Mouse (Mus musculus): ENCODE measurements around the gene Rnh1. TPM values are rescaled to one million over a fixed set of nuclear protein-coding genes. Genes with fewer than 3 reads are reported as not detected.

Gene Rnh1
- 56.1 and 58.4 TPM in 2 replicates for polyA plus RNA-seq (2015; fragmentation: Nextera tagmentation; extraction: Ambion mirVana)

DNA sequence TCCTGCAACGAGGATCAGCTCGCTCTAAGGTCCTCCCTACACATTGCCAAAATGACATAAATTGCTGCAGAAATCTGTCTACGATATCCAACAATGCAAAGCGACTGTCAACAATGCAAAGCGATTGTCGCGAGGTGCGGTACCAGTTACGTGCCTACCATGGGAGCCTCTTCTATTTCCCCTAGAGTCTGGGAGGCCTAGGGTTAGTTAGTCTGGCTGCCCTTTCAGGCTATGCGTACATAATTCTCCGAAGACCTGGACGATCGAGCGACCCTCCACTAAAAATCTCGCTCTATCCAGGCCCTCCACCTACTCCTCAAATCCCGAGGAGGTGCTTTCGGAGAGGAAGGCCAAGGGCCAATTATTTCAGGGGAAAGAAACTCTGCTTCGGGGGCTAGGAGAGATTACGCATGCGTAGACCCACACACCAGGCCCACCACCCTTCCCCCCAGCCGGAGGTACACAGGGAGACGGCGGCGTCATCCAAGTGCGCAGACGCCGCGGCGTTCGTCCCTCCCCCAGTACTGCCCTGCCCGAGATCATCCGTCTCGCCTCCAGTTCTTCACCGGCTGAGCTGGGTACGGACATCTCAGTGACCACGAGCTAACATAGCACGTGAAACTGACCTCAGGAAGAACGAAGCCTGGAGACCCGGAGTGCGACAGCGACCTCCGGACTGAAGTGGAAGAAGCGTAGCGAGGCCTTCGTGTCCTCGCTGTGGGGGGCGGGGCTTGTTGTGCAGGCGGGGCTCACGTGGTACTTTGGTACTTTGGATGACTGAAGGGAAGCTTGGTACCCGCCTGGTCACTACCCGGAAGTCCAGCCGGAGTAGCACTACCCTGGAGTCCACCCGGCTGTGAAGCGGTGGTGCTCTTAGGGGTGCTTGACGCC lies at the start of gene Rnh1:
Gene Rnh1, minus strand, starts transcription at position 742 of the 891 bp plus-strand sequence.

DNA sequence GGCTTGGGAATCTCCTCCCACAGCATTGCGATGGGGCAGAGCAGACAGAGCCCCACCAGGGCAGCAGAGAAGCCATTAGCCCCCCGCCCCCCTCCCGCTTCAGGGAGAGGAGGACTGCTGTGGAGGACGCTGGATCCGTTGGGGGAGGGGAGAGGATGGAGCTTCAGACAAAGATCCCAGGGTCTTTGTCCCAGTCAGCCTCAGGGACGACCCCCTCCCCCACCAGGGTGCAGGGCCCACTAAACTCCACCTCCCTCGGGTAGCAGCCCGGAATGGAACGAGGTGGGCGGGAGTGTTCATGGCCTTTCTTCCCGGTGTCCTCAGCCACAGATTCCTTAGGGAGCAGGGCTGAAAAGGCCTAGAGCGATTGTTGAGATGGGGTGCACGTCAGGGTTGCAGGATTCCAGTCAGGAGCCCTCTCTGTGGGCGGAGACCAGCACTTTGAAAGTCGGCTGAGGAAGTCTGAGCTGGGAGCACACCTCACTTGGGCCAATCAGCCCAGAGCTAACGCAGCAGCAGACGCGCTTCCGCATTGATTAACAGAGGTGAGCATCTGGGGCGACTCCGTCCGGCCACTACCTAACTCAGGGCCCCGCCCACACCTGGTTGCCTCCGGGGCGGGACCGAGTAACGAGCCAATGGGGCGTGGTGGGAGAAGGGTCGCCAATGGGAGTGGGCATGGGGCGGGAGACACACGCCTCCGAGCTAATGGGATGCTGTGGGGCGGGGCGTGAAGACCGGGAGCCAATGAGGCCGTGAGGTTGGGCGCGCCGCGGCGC lies 42.6 kb upstream of the Rnh1 start, which contains the start of gene Rassf7:
Gene Rassf7, plus strand, starts transcription at position 760 of the 779 bp plus-strand sequence.

DNA sequence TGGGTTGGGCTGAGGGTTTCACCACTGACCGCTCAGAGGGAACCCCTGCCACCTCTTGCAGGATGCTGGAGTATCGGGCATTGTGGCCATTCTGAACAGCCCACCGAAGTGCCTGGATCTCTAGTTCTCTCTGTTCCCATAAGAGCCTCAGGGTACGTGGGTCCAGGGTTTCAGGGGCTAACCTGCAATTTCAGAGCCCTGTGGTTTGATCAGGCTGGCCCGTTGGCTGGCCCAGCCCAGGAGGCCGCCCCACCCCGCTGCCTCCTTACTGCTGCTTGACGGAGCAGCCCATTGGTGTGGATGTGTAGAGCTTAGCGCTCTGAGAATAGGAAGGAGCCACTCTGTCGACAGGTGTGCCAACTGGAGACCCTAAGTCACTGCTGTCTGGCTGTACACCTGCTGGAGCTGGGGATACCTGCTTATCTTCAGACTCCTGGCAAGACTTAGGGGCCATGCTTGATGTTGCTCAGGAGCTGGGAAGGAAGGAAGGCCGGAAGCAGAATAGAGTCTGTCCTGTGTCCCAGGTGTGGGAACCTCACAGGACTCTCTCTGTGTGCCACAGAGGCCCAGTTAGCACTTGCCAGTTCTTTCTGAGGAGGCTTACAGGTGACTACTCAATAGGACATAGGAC lies 41.1 kb upstream of the Rnh1 start, which contains the start of gene Lmntd2:
Gene Lmntd2, minus strand, starts transcription at position 476 of the 631 bp plus-strand sequence.

DNA sequence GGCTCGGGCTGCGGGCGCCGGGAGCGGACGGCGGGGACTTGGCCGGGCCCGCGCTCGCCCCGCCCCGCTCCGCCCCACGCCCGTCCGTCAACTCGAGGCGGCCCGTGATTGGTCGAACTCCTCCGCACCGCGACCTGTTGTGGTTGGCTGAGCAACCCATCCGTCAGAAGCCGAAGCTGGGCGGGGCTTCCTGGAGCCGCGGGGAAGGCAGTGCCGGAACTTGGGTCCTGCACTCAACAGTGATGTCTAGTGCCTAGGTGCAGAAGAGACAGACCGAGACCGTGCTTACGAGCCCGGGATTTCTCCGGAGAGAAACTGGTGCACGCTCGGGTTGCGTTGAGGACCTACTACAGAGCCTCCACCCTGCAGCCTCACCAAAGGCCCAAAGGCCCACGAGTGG lies 21.3 kb upstream of the Rnh1 start, which contains the start of the genes Hras and Lrrc56:
Gene Hras, minus strand, starts transcription at position 58 of the 400 bp plus-strand sequence.
Gene Lrrc56, plus strand, starts transcription at position 210 of the 400 bp plus-strand sequence.

DNA sequence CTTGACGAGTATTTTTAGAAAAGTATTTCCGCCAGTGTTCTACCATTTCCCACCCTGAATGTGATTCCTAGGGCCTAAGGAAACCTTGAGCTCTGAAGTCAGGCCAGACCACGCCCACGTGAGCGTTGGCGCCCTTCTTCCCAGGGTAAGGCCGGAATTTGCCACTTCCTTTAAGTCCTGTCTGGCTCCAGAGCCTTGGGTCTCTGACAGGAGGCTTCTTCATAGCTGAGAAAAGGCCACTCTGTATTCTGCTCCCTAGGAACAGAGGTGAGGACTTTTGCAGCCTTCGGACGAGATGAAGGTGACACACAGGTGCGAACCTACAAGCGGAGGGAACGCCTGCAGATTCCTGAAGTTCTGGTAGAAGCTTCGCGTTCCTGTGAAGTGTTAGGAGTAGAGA lies 50.4 kb downstream of the Rnh1 start, which contains the start of gene Ptdss2:
Gene Ptdss2, plus strand, starts transcription at position 138 of the 400 bp plus-strand sequence.

DNA sequence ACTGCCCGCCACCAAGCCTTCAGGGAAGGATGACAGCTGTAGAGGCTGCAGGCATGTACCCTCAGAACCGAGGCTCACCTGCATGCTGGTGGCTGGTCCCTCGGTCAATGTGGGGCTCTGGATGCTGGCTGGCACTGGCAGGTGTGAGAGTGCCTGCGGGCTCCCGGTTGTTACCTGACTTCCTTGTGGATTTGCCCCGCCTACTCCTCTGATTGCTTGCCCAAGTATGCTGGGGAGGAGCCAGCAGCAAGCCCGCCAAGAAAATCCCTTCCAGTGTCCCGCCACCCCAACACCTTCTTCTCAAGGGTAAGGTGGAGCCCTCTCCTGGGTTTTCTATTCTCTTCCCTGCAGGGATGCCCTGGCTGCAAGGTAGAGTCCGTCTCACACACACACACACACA lies 55.0 kb downstream of the Rnh1 start, which contains the start of gene Ano9:
Gene Ano9, minus strand, starts transcription at position 171 of the 400 bp plus-strand sequence.

MicroRNA genes within 50 kb of the gene (microRNA counts, 519-probe panel; counts per million panel counts)
- microRNA mmu-miR-210 = 4,062 counts per million, percentile 34 among the panel's probes with 10 or more counts

Small RNAs within 50 kb of the gene (microRNA-seq; reads per million reads assigned to microRNA genes)
- 308 reads per million, percentile 62 among the genes with 10 or more reads in this experiment for gene Mir210

Other genes with a start within 250 kb of the Rnh1 start
- gene Pgghg, start 231.5 kb downstream of the Rnh1 start, polyA plus RNA-seq (2015; fragmentation: Nextera tagmentation; extraction: Ambion mirVana) = 7.1 and 7.4 TPM in 2 replicates
- gene Ifitm5, start 222.6 kb downstream of the Rnh1 start, polyA plus RNA-seq (2015; fragmentation: Nextera tagmentation; extraction: Ambion mirVana) = 1.3 and 2.4 TPM in 2 replicates
- gene Gm45717, start 216.9 kb downstream of the Rnh1 start, polyA plus RNA-seq (2015; fragmentation: Nextera tagmentation; extraction: Ambion mirVana) = not detected in 2 replicates
- 257 and 296 TPM in 2 replicates for gene Ifitm2, start 216.9 kb downstream of the Rnh1 start, polyA plus RNA-seq (2015; fragmentation: Nextera tagmentation; extraction: Ambion mirVana)
- gene Ifitm1, start 205.6 kb downstream of the Rnh1 start, polyA plus RNA-seq (2015; fragmentation: Nextera tagmentation; extraction: Ambion mirVana) = 43.2 and 67.3 TPM in 2 replicates
- 166 and 167 TPM in 2 replicates for gene Ifitm3, start 162.1 kb downstream of the Rnh1 start, polyA plus RNA-seq (2015; fragmentation: Nextera tagmentation; extraction: Ambion mirVana)
- gene Ifitm6, start 154.9 kb downstream of the Rnh1 start, polyA plus RNA-seq (2015; fragmentation: Nextera tagmentation; extraction: Ambion mirVana) = 4.0 and 4.5 TPM in 2 replicates
- not detected in 2 replicates for gene Gm17387, start 143.7 kb downstream of the Rnh1 start, polyA plus RNA-seq (2015; fragmentation: Nextera tagmentation; extraction: Ambion mirVana)
- gene B4galnt4, start 111.8 kb downstream of the Rnh1 start, polyA plus RNA-seq (2015; fragmentation: Nextera tagmentation; extraction: Ambion mirVana) = 38.2 and 39.6 TPM in 2 replicates
- 0.28 TPM in 1 of 2 replicates, not detected in the other for gene Pkp3, start 94.6 kb downstream of the Rnh1 start, polyA plus RNA-seq (2015; fragmentation: Nextera tagmentation; extraction: Ambion mirVana)
- gene Sigirr, start 72.3 kb downstream of the Rnh1 start, polyA plus RNA-seq (2015; fragmentation: Nextera tagmentation; extraction: Ambion mirVana) = 2.2 and 3.4 TPM in 2 replicates
- 0.22 and 0.51 TPM in 2 replicates for gene Ano9, start 55.1 kb downstream of the Rnh1 start, polyA plus RNA-seq (2015; fragmentation: Nextera tagmentation; extraction: Ambion mirVana)
- gene Ptdss2, start 50.5 kb downstream of the Rnh1 start, polyA plus RNA-seq (2015; fragmentation: Nextera tagmentation; extraction: Ambion mirVana) = 79.0 and 88.5 TPM in 2 replicates
- 234 and 238 TPM in 2 replicates for gene Hras, start 21.1 kb upstream of the Rnh1 start, polyA plus RNA-seq (2015; fragmentation: Nextera tagmentation; extraction: Ambion mirVana)
- gene Lrrc56, start 21.3 kb upstream of the Rnh1 start, polyA plus RNA-seq (2015; fragmentation: Nextera tagmentation; extraction: Ambion mirVana) = 4.5 and 5.7 TPM in 2 replicates
- 0.18 and 0.44 TPM in 2 replicates for gene Lmntd2, start 41.2 kb upstream of the Rnh1 start, polyA plus RNA-seq (2015; fragmentation: Nextera tagmentation; extraction: Ambion mirVana)
- gene Rassf7, start 43.0 kb upstream of the Rnh1 start, polyA plus RNA-seq (2015; fragmentation: Nextera tagmentation; extraction: Ambion mirVana) = 18.2 and 21.4 TPM in 2 replicates
- gene Phrf1, start 55.9 kb upstream of the Rnh1 start, polyA plus RNA-seq (2015; fragmentation: Nextera tagmentation; extraction: Ambion mirVana) = 32.1 and 33.6 TPM in 2 replicates
- gene Irf7, start 93.6 kb upstream of the Rnh1 start, polyA plus RNA-seq (2015; fragmentation: Nextera tagmentation; extraction: Ambion mirVana) = 4.4 and 5.6 TPM in 2 replicates
- gene Cdhr5, start 103.9 kb upstream of the Rnh1 start, polyA plus RNA-seq (2015; fragmentation: Nextera tagmentation; extraction: Ambion mirVana) = 0.20 TPM in 1 of 2 replicates, not detected in the other
- gene Sct, start 106.3 kb upstream of the Rnh1 start, polyA plus RNA-seq (2015; fragmentation: Nextera tagmentation; extraction: Ambion mirVana) = 6.4 and 7.7 TPM in 2 replicates
- 0.62 and 1.3 TPM in 2 replicates for gene Drd4, start 119.1 kb upstream of the Rnh1 start, polyA plus RNA-seq (2015; fragmentation: Nextera tagmentation; extraction: Ambion mirVana)
- 212 and 254 TPM in 2 replicates for gene Deaf1, start 154.8 kb upstream of the Rnh1 start, polyA plus RNA-seq (2015; fragmentation: Nextera tagmentation; extraction: Ambion mirVana)
- 41.4 and 42.7 TPM in 2 replicates for gene Tmem80, start 154.9 kb upstream of the Rnh1 start, polyA plus RNA-seq (2015; fragmentation: Nextera tagmentation; extraction: Ambion mirVana)
- 0.45 and 0.84 TPM in 2 replicates for gene Eps8l2, start 166.0 kb upstream of the Rnh1 start, polyA plus RNA-seq (2015; fragmentation: Nextera tagmentation; extraction: Ambion mirVana)
- 246 and 267 TPM in 2 replicates for gene Taldo1, start 219.3 kb upstream of the Rnh1 start, polyA plus RNA-seq (2015; fragmentation: Nextera tagmentation; extraction: Ambion mirVana)
- 44.0 and 44.6 TPM in 2 replicates for gene Gatd1, start 241.3 kb upstream of the Rnh1 start, polyA plus RNA-seq (2015; fragmentation: Nextera tagmentation; extraction: Ambion mirVana)

All from neural tube, postnatal 0 days (tissue).